Mouse (Mus musculus) adrenal gland, postnatal 36 days (tissue): ENCODE results near the gene Atg4a-ps. TPM values are rescaled to one million over a fixed set of nuclear protein-coding genes. Genes with fewer than 3 reads are reported as not detected.
"Not testable (repeated sequence)": the region's sequence is repeated elsewhere in the genome, so short reads cannot be mapped to it uniquely, and the experiment has no call there.

ENCODE experiments used
- DNase-seq, 2 experiments: peaks; one replicate each; pipeline ENCODE4 v3.0.0; 2021; ENCODE audit warnings: mixed read lengths in 1 of 2
- long read RNA-seq, 2 experiments: library from polyadenylated mRNA; stranded (forward); transcript quantifications; one replicate each; pipeline ENCODE4 v2.0.0; 2021; ENCODE audit warnings: borderline sequencing depth in 2 of 2
- total RNA-seq, 2 experiments: library from RNA; stranded (reverse); gene quantifications; 2 replicates each; pipeline ENCODE4 v1.2.3; 2021

Gene Atg4a-ps
- 1 to 10 TPM in 1 of 2 experiments, not detected in 1; 2.1 TPM for total RNA-seq
- long read RNA-seq, experiment 1: 0 reads
- long read RNA-seq, experiment 2: 0 reads

DNA sequence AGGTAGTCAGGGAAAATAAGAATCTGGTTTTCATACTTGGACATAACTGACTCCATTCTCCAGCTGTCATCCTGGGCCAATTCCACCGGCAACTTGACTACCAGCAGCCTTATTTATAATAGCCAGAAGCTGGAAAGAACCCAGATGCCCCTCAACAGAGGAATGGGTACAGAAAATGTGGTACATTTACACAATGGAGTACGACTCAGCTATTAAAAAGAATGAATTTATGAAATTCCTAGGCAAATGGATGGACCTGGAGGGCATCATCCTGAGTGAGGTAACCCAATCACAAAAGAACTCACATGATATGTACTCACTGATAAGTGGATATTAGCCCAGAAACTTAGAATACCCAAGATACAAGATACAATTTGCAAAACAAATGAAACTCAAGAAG, at the start of gene Atg4a-ps:
Atg4a-ps (minus strand) TSS at position 101 of the 400 bp plus-strand sequence.
- not testable (repeated sequence) for DNase-seq

DNA sequence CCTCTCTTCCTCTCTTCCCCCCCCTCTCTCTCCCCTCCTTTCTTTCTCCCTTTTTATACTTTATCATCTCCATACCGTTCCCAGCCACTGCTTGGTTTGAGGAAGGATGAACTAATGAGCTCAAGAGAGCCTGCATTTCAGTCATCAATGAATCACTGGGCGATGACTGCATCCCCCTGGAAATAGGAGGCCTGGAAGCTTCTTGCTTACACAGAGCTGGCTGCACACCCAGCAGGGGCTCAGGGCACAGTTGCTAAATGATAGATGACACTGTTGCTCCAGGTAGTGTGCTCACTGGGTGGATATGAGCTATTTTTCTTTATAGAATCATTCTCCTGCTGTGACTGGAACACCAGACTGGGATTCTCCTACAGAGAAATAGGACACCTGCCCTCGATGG, 49.7 kb upstream of the Atg4a-ps start:
- no peak for DNase-seq

DNA sequence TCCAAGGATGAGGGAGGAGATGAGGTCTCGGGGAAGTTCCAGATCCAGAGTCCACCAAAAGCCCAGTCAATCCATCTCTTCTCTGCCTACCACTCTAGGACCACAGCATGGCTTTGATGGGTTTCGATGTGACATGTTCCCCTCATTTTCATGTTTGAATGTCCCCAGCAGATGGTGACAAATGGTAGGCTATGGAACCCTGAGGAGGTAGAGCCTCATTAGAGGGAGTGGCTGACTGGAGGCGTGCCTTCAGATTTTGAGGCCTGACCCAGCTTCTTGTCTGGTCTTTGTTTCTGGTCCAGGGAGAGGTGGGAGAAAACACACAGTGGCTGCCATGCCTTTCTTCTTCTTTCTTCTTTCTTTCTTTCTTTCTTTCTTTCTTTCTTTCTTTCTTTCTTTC, 44.6 kb upstream of the Atg4a-ps start:
- DNase-seq: peak in 1 of 2 experiments; percentile 19

DNA sequence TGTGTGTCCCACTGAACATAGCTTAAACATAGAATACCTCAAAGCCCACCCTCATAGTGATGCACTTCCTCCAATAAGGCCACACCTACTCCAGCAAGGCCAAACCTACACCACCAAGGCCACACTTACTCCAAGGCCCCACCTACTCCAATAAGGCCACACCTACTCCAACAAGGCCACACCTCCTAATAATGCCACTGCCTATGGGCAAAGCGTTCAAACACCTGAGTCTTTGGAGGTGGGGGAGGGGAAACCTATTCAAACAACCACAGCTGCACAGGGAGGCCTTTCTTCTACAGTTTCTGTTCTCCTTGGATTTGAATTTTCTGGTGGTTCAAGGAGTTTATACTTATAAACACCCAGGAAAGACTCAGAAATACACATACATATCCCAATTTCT, 43.2 kb upstream of the Atg4a-ps start:
- no peak for DNase-seq

DNA sequence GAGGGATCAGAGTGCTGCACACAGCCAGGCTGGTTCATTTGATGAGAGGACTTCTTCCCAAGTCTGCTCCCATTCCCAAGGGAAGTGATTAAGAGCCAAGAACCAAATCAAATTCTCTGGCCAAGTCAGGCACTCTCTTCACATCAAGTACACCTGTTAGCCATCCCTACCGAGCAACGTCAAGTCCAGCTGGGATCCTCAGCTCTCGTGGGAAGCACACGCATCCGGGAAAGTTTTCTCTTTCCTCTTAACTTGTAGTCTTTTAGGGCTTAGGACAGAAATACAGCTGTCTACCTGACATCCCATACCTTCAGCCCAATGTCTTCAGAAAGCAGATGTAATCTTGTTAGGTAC, 38.1 kb upstream of the Atg4a-ps start:
- DNase-seq: no peak

DNA sequence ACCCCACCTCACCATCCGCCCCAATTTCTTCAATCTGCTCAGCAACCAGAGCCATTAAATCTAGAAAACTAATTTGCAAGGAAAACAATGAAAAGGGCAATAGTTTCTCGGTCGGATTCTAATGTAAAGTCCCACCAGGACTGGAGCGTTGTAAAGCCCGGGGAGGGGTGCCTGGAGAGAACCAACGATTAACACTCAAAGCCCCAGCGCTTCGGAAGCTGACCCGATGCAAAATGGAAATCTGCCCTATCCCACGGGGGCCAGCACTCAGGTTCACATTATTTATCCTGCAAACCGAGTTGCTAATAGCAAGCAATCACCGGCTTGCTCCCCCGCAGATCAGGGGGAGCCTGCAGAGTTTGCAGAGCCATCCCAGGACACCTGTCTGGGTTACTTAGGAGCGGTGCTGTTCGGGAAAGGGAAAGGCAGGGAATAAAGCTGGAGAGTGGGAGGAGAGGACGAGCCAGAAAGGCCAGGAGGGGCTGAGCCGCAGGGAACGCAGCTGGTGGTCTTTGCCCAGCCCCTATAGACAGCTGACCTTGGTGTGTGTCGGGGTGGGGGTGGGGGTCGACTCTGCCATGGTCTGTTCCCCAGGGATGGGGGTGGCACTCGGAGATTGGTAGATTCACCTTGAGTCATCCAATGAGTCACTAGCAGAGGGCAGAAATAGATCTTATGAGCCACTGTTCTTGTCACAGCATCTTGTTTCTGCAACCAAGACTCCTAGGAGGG, 37.5 kb upstream of the Atg4a-ps start:
- peak; percentile 52 to 59 for DNase-seq

DNA sequence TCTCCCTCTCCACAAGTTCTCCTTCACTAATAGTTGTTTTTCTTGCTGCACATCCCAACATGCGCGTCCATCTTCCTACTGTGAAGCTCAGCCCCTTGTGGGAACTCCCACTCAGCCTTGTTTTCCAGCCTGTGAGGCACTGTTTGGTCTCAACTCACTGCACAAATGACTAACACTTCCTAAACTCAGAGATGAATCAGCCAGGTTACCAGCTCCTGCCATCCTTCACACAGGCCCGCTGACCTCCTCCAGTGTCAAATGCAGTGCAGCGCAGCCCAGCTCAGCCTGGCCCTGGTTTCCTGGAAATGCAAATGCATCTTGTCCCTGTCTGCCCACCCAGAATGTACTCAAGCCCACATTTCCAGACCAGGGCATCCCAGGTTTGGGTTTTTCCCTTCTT, 36.6 kb upstream of the Atg4a-ps start:
- peak; percentile 44 to 51 for DNase-seq

DNA sequence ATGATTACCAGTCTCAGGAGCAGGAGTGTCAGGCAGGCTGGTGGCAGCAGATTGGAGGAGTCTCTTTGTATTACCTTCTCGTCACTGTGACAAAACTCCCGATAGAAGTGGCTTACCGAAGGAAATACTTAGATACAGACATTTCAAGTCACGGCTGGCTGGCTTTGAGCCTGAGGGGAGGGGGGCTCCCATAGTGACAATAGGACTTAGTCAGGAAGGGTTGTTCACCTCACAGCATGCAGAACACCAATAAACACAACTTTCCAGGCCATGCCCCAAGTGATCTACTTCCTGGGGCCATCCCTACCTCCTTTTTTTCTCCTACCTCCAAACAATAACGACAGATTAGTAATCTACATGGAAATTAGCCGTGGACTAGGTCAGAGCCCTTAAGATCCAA, 32.9 kb upstream of the Atg4a-ps start:
- no peak for DNase-seq

DNA sequence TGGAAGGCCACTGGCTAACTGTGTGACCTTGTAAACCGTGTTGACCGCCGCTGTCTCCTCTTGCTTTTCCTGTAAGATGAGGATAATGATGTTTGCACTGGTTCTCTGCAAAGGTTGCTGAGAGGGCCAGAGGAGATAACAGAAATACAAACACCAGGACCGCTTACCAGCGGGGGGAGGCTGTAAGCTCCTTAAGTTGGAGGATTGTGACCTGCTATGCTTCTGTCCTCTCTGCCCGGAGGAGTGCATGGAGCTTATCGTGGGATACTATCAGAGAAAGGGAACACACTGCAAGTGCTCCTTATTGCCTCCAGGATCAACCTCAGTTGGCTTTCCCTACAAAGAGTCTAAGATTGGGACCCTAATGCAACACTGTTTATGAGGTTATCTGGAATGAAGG, 26.8 kb upstream of the Atg4a-ps start:
- no peak for DNase-seq

DNA sequence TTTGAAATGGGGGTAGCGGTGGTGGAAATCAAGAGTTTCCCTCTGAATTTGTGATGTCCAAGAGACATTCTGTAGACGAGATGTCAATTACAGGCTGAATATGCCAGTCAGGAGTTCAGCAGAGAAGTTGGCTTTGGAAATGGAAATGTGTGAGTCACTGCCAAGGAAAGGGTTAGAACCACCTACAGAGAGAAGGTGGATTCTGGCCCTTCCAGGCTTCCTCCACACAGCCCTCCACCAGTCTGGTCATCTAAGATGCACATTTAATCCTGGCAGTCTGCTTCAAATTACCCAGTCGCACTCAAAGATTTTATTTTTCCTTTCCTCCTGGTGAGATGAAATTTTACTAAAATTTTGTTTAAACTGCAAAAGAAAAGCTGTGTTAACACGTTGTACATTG, 26.2 kb upstream of the Atg4a-ps start:
- DNase-seq: no peak

DNA sequence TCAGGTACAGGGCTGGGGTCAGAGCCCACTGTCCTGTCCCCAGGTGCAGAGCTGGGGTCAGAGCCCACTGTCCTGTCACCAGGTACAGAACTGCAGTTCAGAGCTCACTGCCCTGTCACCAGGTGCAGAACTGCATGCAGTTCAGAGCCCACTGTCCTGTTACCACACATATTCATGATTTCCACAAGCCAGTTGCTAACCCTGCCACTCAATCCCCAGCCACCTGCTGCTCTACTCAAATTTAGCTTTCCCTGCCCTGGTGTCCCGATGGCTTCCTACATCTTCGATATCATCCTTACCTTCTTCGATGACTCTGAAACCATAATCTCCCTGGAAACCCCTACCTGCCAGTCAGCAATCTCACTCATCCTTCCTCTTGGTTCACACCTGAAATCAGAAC, 17.5 kb upstream of the Atg4a-ps start:
- no peak for DNase-seq

DNA sequence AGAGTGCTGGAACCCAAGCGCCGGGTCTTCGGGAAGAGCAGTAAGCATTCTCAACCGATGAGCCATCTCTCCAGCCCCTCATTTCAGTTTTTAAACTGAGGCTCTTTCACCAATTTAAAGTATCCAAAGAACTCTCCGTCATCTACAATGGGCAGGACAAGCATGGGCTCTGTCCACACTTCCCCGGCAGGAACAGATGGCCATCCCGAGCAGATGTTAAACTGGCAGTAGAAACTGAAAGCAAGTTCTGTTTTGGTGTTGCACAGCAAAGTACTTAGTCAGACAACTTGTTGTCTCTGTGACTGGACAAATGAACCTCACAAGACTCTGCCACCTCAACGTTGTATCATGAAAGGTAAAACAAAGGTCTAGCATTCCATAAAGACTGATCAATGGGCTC, 15.8 kb upstream of the Atg4a-ps start:
- DNase-seq: no peak

DNA sequence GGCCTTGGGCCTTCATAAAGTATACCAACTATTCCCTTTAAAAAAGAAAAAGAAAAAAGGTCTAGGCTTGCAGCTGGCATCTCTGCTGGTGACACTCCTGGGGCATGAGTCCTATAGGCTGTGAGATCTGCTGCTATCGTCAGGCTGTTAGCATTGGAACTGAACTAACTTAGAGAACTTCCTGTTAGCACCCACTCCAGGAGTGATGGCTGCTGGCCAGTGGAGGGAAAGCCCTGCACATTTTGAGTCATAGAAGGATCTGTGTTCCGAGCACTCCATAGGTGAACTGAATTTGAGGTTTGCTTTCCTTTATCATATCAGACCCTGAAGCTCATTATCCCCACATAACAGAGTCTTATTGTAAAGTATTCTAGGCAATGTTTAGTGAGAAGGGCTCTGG, 14.1 kb upstream of the Atg4a-ps start:
- DNase-seq: no peak

DNA sequence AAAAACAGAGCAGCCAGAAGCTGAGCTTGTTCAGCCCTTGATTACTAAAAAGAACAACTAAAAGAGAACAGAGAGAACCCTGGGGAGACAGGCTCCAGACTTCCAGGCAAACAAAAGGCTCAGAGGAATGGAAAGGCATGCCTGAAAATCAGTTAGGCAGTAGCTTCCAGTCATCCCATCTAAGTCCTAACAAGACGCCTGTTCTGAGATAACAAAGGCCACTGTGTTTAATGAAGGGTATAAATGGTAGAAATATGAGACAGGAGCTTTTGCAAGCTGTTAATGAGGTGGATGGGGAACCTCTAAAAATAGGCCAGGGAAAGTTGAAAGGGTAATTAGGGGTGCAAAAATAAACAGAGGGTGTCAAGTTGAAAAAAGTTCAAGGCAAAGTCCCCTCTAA, 4.5 kb upstream of the Atg4a-ps start:
- no peak for DNase-seq

DNA sequence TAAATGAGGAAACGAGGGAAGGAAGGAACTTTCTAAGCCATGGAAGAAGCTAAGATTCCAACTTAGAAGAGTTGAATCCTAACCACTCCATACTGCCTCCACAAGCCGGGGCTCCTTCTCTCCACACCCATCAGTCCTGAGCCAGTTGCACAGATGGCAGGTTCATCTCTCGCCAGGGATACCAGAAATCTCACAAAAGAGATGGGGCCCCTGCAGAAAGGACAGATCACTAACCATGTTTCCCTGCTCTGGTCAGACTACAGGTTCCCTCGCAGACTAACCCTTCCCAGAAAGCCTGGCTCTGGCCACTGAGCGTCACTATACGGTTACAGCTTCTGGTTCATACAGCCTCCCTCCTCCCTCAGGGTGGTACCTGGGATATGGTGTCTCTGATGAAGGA, 3.8 kb upstream of the Atg4a-ps start:
- no peak for DNase-seq

DNA sequence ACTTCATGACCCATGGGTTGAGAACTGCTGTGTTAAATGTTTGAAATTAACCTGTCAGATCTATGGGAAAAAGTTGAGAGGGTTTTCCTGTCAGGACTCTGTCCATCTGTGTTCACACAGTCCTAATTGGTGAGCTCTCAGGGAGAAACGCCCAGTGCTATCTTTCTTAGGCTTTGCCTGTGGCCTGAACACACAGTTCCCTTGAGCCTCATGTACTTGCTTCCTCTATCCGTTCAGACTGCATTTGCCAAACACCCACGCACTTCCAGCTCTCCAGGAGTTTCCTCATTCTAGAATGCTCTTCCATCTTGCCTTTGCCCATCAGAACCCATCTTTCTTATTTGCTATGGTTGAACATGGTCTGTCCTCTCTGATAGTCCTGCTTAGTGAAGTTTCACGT, 2.6 kb upstream of the Atg4a-ps start:
- DNase-seq: no peak

DNA sequence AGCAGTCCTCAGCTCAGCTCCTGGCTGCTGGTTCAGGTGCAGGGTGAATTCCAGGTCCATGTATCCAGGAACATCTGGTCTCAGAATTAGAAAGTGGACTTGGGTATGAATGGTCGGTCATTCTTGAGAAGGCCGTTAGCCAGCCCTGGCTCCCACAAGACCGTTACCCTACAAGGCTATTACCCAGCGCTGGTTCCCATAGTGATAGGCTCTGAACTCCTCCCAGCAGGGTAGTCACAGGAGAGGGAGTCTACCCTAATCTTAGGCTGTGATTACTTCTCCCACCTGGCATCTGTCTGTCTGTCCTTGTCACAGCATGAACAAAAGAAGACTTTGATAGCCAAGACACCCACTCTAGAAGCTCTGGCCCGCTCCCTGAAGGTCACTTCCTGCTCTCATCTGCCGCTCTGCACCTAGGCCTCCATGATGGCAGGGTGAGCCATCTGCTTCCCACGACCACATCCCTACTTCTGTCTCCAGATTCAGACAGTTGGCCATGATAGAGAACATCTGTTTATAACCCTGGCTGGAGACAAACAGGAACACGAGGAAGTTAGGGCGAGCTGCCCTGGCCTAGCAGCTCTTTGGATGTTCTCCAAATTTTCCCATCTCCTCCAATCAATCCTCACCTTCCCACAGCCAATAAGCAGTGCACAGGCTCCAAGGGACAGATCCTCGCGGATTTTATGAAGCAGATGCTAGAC, 1.4 kb upstream of the Atg4a-ps start:
- DNase-seq: no peak

DNA sequence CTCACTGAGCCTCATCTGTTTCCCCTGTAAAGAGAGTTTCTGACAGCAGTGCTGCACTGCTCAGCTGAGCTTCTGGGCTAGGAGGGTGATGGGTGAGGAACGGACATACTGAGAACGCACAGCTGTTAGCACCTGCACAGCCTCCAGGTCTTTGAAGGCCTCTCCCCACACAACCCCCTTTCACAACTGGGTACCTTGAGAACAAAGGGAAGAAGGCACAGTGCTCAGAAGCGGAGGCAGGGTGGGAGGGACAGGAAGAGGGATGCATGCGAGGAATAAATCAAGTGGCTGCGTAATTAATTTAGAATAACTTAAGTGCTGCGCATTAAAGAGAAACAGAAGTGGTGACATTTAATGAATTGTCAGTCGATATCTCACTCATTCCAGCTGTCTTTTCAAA, 4.6 kb downstream of the Atg4a-ps start:
- no peak for DNase-seq

DNA sequence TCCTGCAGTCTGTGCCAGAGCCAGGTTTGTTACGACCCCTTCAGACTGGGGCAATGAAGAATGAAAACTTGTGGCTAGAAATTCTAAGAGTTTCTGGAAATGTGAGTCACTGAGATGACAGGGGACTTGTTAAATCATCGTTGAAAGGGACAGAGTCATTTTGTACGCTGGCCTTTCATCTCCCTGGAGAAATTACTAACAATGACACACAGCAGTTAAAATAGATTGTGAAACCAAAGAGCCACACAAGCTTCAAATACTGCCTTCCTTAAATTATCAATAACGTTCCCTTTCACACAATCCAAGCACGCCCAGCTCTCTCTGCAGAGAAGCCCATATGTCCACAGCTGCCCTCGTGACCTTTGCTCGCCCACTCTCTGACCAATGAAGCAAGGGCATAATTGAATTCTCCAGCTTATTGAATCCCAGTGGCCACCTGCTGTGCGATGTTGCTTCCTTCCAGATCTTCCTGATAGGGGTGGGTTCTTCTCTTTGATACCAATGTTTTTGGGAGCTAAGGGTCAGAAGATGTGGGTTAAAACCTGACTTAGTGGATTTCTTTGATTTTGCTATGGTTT, 5.6 kb downstream of the Atg4a-ps start:
- DNase-seq: no peak

DNA sequence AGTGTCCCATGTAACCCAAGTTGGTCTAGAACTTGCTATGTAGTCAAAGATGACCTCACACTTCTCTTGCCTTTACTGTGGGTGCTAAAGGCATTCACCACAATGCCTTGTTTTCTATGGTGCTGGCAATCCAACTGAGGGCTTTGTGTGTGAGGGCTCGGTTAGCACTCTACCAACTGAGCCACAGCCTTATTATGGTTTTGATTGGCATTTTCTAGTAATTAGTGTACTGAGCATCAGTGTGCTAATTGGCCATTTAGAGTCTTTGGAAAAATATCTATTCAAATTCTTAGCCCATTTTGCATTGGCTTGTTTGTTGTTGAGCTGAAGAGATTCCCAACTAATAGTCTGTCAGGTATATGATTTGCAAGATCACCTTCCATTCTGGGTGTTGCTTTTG, 8.2 kb downstream of the Atg4a-ps start:
- DNase-seq: no peak

DNA sequence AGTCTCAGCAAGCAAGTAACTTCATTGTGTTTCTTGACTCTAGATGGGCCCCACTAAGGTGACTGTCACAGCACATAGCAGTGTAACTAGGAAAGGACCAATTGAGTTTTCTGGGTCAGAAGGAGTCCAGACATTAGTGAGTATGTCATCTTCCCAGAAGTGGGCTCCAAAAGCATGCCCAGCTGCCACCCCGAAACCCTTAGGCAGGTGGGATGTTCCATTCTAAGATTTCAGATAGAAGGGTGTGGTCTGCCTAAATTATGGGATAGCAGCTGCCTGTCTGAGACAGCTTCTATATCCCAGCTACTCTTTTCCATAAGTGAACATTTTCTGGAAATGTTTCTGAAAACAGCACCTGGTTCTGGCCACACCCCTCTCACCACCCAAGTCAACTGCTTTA, 11.6 kb downstream of the Atg4a-ps start:
- DNase-seq: no peak

DNA sequence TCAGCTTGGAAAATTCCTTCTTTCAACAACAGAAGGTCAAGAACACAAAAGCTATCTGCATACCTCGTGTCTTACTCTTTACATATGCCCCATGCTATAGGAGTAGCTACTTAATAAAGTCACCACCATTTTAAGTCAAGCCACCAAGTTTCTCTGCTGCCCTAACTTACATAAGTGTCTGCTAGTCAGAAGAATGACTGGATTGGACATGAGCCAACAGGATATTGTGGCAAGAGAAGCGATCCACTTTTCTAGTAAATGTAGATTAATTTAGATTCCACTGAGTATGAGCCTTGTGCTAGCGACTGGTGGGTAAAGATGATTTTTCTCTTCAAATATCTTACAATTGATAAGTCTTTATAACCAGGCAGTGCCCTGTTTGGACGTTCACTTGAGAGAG, 12.0 kb downstream of the Atg4a-ps start:
- DNase-seq: no peak

DNA sequence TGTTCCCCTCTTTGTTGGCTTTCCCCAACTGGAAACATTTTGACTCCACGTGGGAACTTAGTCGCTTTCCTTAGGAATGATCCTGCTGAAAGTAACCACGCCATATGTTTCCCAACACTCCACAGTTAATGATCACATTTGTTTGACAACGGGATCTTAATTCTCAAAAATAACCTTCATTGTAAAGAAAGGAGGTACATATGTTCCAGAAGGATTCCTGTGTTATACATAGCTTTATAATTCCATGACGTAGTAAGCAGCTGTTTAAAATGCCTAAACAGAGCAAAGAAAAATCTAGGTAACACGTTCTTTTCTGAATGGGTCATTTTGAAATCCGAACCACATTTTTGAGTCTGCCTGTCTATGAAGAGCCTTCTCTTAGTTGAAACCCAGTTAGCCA, 12.7 kb downstream of the Atg4a-ps start:
- DNase-seq: no peak

DNA sequence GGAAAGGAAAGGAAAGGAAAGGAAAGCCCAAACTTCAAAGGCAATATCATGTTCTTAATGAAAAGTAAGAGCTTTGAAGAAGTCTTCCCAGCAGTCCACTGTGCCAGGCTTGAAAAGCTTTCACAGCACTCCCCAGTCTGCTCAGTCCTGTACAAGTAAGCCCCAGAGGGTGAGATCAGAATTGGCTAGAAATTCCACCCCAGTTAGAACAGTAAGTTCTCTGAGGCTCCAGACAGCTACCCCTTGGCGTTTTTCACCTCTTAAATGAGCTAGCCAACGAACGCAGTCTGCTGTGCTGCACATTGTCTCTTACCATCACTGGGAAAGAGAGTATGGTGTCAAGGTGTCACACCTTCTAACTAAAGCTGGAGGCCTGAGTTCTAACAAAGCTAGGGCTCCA, 18.2 kb downstream of the Atg4a-ps start:
- no peak for DNase-seq
